Mouse (Mus musculus) small intestine, adult 2 months (tissue): ENCODE measurements around the gene Uba5.

Experiments
- CTCF ChIP-seq: fragments of 200-500 bp; IDR thresholded peaks from 2 replicates; pipeline ENCODE4 v1.5.1; 2012; ENCODE audit warnings: low read depth, mild to moderate bottlenecking, control low read depth, inconsistent platforms, low read length, moderate library complexity, mixed read lengths; ENCODE audit not compliant: insufficient replicate concordance, insufficient read length; ENCODE audit errors: extremely low read depth
- POLR2A ChIP-seq: fragments of 200-500 bp; IDR thresholded peaks from 2 replicates; pipeline ENCODE4 v1.6.1; 2012; ENCODE audit warnings: low read depth, mild to moderate bottlenecking, control low read depth, inconsistent platforms, low read length, moderate library complexity

DNA sequence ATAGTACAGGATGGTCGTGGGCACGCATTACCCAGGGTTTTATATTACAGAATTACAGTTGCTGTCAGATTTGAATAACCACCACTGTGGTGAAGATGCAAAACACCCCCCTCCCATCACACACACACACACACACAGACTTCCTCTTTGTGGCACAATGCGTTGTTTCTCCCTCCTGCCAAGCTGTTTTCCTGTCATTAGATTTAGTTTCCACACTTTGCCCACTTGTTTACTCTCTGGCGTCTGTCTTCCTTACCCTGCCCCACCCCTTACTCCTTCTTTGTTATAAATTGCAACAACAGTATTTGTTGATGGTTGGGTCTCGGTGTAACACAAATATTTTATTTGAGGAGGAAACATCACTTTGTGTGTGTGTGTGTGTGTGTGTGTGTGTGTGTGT is 35.3 kb upstream of the Uba5 start:
- no peak for TF ChIP-seq POLR2A
- TF ChIP-seq CTCF, result no peak
